Mouse (Mus musculus) brown adipose tissue, adult 24 weeks (tissue): ENCODE results near the gene Osbp2. TPM values are rescaled to one million over a fixed set of nuclear protein-coding genes. Genes with fewer than 3 reads are reported as not detected.

Experiments
- polyA plus RNA-seq: library from polyadenylated mRNA; stranded (reverse); fragments of >200 nt; gene quantifications from 2 replicates; pipeline ENCODE4 v1.2.4, GENCODE M21; 2012; ENCODE audit not compliant: missing spikeins, insufficient read depth, insufficient read length

The Osbp2 gene
- polyA plus RNA-seq, 1 experiment = 3.4 TPM

Other genes with a start within 250 kb of the Osbp2 start
- 5.7 and 7.9 TPM in 2 replicates for gene Morc2a, start 214.7 kb downstream of the Osbp2 start, polyA plus RNA-seq
- 1.0 and 2.1 TPM in 2 replicates for gene 4921536K21Rik, start 31.2 kb upstream of the Osbp2 start, polyA plus RNA-seq
- gene Dusp18, start 31.3 kb upstream of the Osbp2 start, polyA plus RNA-seq = 1.0 and 4.8 TPM in 2 replicates
- gene Slc35e4, start 50.8 kb upstream of the Osbp2 start, polyA plus RNA-seq = 1.1 TPM in 2 replicates
- gene Tcn2, start 68.3 kb upstream of the Osbp2 start, polyA plus RNA-seq = 48.4 and 63.5 TPM in 2 replicates
- 25.5 and 45.2 TPM in 2 replicates for gene Pes1, start 100.1 kb upstream of the Osbp2 start, polyA plus RNA-seq
- gene 4930556J24Rik, start 112.9 kb upstream of the Osbp2 start, polyA plus RNA-seq = not detected in 2 replicates
- gene Gal3st1, start 119.7 kb upstream of the Osbp2 start, polyA plus RNA-seq = not detected in 2 replicates
- 7.4 and 17.2 TPM in 2 replicates for gene Sec14l4, start 167.6 kb upstream of the Osbp2 start, polyA plus RNA-seq
- not detected in 2 replicates for gene Sec14l3, start 200.9 kb upstream of the Osbp2 start, polyA plus RNA-seq
- gene Mtfp1, start 231.5 kb upstream of the Osbp2 start, polyA plus RNA-seq = 54.3 and 54.8 TPM in 2 replicates